In genomic region chr10:64377751-64378150, GRCm38 (mm10) we compare ENCODE assay signal across 15 mouse cellular contexts.
"Had no signal": no experiment of that assay in that cellular context is flagged by ENCODE, and none has a peak within 500 bp of the region (broad histone marks: within the 10 kb centered on the region; RNA-seq: fewer than 3 reads in every experiment).

No protein-coding gene starts in this region.

- DNase-seq: retina, postnatal 1 day; right cerebral cortex, adult 18-20 months; right cerebral cortex, postnatal 14 days; right cerebral cortex, postnatal 25 days; right cerebral cortex, postnatal 4 days; spleen, adult 18-20 months; thymus, adult 18-20 months; thymus, adult 2 months; thymus, postnatal 14 days; thymus, postnatal 25 days; thymus, postnatal 36 days; thymus, postnatal 4 days had no signal

- H3K27ac ChIP-seq: neural tube, embryonic 15.5 days; stomach, embryonic 15.5 days; stomach, postnatal 0 days had no signal

- H3K36me3 ChIP-seq: neural tube, embryonic 15.5 days; stomach, embryonic 15.5 days had no signal

- H3K9me3 ChIP-seq: neural tube, embryonic 15.5 days; stomach, embryonic 15.5 days had no signal

- H3K4me2 ChIP-seq: neural tube, embryonic 15.5 days; stomach, embryonic 15.5 days had no signal

- H3K9ac ChIP-seq: neural tube, embryonic 15.5 days; stomach, embryonic 15.5 days had no signal

- H3K4me1 ChIP-seq: neural tube, embryonic 15.5 days; stomach, embryonic 15.5 days had no signal

- H3K4me3 ChIP-seq: neural tube, embryonic 15.5 days; stomach, embryonic 15.5 days had no signal

- H3K27me3 ChIP-seq: neural tube, embryonic 15.5 days; stomach, embryonic 15.5 days had no signal
